Mouse (Mus musculus): ENCODE results near the gene Tmpo. TPM values are rescaled to one million over a fixed set of nuclear protein-coding genes. Genes with fewer than 3 reads are reported as not detected.
A peak's percentile ranks its signal among the peaks of the same experiment; 100 is the strongest.

Tmpo gene
- polyA plus RNA-seq, 2 experiments: 239 to 340 TPM

DNA sequence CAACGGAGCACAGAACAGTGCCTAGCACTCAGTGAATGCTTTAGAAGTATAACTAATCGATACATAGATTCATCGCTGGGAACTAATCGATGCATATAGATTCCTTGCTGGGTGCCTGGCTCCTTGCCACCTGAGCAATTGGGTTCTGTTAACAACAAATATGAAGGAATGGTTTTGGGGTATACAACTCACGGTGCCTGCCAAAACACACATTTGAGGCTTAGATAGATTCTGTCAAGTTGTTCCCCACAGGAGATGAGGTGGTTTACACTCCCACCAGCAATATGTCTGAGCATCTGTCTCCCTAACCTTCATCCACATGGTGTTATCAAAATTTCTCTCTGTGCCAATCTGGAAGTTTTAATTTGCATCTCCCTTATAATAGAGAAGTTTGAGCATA, 10.7 kb upstream of the Tmpo start:
- H3K9ac ChIP-seq (ENCODE audit: low read depth, low read length, severe bottlenecking): no peak overlapping the region
- DNase-seq (ENCODE audit: low spot score) (no peak), ATAC-seq (ENCODE audit: low FRiP score, low read depth) (no peak)
- TF ChIP-seq POLR2A (IDR thresholded peaks at IDR 0.05; ENCODE audit: borderline replicate concordance, extremely low read depth, insufficient read depth, insufficient read length): no peak
- no peak overlapping the region for H3K27ac ChIP-seq (replicated peaks; ENCODE audit: low read depth, low read length)
- H3K4me1 ChIP-seq (ENCODE audit: control insufficient read depth, insufficient read depth, low read length): peaks cover 5% of the 10 kb centered on the region; the same call in 1 of the 2 replicates
- no peaks in the 10 kb centered on the region for H3K9me3 ChIP-seq (ENCODE audit: control insufficient read depth, low read length)
- 92% methylated on average over 5 of the region's 5 CpGs for WGBS
- no peak overlapping the region for H3K4me2 ChIP-seq (replicated peaks; ENCODE audit: low read depth, low read length, severe bottlenecking)
- H3K27me3 ChIP-seq (ENCODE audit: control insufficient read depth, insufficient read depth, low read length): no peaks in the 10 kb centered on the region
- no peaks in the 10 kb centered on the region for H3K36me3 ChIP-seq (ENCODE audit: control insufficient read depth, insufficient read depth, low read length)
- no peak overlapping the region for H3K4me3 ChIP-seq (replicated peaks; ENCODE audit: low read length)

DNA sequence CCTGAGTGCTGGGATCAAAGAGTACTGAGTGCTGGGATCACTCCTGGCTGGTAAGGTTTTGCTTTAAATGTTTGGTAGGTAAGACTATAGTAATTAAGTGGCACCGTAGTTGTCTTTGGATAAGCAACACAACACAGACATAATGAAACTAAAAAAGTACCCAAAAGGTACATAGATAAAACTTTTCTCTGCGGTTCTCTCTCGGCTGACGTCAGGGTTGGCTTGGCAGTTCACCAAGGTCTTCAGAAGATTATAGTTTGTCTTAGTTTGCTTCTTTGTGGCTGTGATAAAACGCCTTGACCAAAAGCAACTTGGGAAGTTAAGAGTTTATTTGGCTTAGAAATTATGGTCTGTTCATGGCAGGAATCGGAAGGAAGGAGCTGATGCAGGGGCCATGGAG, 8.4 kb upstream of the Tmpo start:
- ATAC-seq (ENCODE audit: low FRiP score, low read depth): no peak
- Histone ChIP-seq H3K4me3 (replicated peaks; ENCODE audit: low read length) (no peak overlapping the region), H3K27ac (replicated peaks; ENCODE audit: low read depth, low read length) (no peak overlapping the region), H3K9me3 (ENCODE audit: control insufficient read depth, low read length) (no peaks in the 10 kb centered on the region), H3K9ac (ENCODE audit: low read depth, low read length, severe bottlenecking) (no peak overlapping the region), H3K4me1 (ENCODE audit: control insufficient read depth, insufficient read depth, low read length) (peaks cover 5% of the 10 kb centered on the region; the same call in 1 of the 2 replicates), H3K4me2 (replicated peaks; ENCODE audit: low read depth, low read length, severe bottlenecking) (no peak overlapping the region), H3K36me3 (ENCODE audit: control insufficient read depth, insufficient read depth, low read length) (no peaks in the 10 kb centered on the region), H3K27me3 (ENCODE audit: control insufficient read depth, insufficient read depth, low read length) (no peaks in the 10 kb centered on the region)
- no peak for DNase-seq (ENCODE audit: low spot score)
- WGBS: 93% methylated on average over 6 of the region's 6 CpGs
- TF ChIP-seq POLR2A (IDR thresholded peaks at IDR 0.05; ENCODE audit: borderline replicate concordance, extremely low read depth, insufficient read depth, insufficient read length): no peak

DNA sequence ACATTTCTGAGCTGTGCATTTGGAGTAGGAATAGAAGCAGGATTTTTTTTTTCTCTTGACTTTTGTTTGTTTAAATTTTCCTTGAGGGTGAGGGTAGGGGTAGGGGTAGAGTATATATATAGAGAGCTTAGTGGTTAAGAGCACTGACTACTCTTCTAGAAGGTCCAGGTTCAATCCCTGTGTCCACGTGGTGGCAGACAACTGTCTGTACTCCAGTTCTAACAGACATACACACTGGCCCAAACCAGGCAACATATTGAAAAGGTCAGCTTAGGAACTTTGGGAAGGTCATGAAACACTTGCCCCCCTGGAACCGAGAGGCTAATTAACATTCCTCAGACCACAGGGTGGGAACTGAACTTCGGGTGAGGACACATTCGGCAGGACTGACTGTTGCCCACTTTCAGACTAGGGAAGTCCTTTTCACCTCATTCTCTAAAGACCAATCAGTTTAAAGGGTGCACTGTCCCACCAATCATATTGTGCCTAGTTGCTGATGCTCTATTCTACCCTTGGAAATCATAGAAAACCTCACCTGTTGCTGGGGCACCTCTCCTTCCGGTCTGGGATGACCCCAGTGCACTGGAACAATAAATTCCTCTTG, 7.7 kb upstream of the Tmpo start:
- TF ChIP-seq POLR2A (IDR thresholded peaks at IDR 0.05; ENCODE audit: borderline replicate concordance, extremely low read depth, insufficient read depth, insufficient read length): no peak

DNA sequence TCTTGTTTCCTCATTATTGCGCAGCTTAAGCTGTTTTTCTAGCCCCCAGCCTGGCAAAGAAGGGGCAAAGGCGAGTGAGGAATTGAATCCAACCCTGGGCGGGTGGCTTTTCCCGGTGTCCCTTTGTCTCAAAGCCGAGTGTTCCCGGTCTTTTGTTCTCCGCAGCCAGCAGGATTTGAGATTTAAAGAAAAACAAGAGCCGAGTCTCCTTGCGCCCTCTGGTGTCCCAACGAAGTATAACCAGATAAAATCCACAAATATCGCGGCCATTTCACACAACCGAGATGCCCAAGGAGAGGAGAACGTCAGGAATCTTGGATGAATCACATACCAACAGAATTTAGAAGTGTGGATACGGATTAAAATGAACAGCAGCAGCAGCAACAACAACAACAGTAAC, 6.8 kb upstream of the Tmpo start:
- ATAC-seq (ENCODE audit: low FRiP score, low read depth) (peak; percentile 78; the same call in 1 of the 2 replicates), DNase-seq (ENCODE audit: low spot score) (peak; percentile 88)
- Histone ChIP-seq H3K27ac (replicated peaks; ENCODE audit: low read depth, low read length) (peak overlapping the region; percentile 86), H3K27me3 (ENCODE audit: control insufficient read depth, insufficient read depth, low read length) (no peaks in the 10 kb centered on the region), H3K4me2 (replicated peaks; ENCODE audit: low read depth, low read length, severe bottlenecking) (peak overlapping the region; percentile 52), H3K36me3 (ENCODE audit: control insufficient read depth, insufficient read depth, low read length) (no peaks in the 10 kb centered on the region), H3K9ac (ENCODE audit: low read depth, low read length, severe bottlenecking) (peak overlapping the region; percentile 70), H3K9me3 (ENCODE audit: control insufficient read depth, low read length) (no peaks in the 10 kb centered on the region), H3K4me1 (ENCODE audit: control insufficient read depth, insufficient read depth, low read length) (peaks cover 14% of the 10 kb centered on the region), H3K4me3 (replicated peaks; ENCODE audit: low read length) (peak overlapping the region; percentile 29)
- TF ChIP-seq POLR2A (IDR thresholded peaks at IDR 0.05; ENCODE audit: borderline replicate concordance, extremely low read depth, insufficient read depth, insufficient read length): no peak; the same call in 1 of the 2 replicates
- under 1% methylated on average over 15 of the region's 15 CpGs for WGBS

More for the DNA sequence above, 7.7 kb upstream of the Tmpo start:
- ATAC-seq (ENCODE audit: low FRiP score, low read depth) (no peak), DNase-seq (ENCODE audit: low spot score) (no peak)
- Histone ChIP-seq H3K4me1 (ENCODE audit: control insufficient read depth, insufficient read depth, low read length) (peaks cover 5% of the 10 kb centered on the region; the same call in 1 of the 2 replicates), H3K4me3 (replicated peaks; ENCODE audit: low read length) (no peak overlapping the region), H3K36me3 (ENCODE audit: control insufficient read depth, insufficient read depth, low read length) (no peaks in the 10 kb centered on the region), H3K27me3 (ENCODE audit: control insufficient read depth, insufficient read depth, low read length) (no peaks in the 10 kb centered on the region), H3K4me2 (replicated peaks; ENCODE audit: low read depth, low read length, severe bottlenecking) (no peak overlapping the region), H3K9me3 (ENCODE audit: control insufficient read depth, low read length) (no peaks in the 10 kb centered on the region), H3K9ac (ENCODE audit: low read depth, low read length, severe bottlenecking) (no peak overlapping the region), H3K27ac (replicated peaks; ENCODE audit: low read depth, low read length) (no peak overlapping the region)
- 68% methylated on average over 5 of the region's 5 CpGs for WGBS

DNA sequence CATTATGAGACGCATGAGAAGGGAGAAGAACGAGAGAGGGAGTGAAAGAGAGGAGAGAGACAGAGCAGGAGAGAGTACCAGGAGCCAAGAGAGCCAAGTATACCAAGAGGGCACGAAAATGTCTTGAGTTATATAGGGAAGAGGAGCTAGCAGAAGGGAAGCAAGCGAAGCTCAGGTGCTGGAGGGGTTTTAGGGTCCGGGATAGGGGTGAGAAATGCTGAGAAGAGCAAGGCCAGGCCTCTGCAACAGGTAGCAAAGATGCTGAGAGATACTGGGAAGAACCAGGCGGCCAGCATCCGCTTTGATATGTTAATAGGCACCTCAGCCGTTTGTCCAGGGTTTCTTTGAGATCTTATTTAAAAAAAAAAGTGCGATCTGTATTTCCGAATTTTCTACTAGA, 6.2 kb upstream of the Tmpo start:
- H3K4me3 ChIP-seq (replicated peaks; ENCODE audit: low read length): peak overlapping the region; percentile 29
- TF ChIP-seq POLR2A (IDR thresholded peaks at IDR 0.05; ENCODE audit: borderline replicate concordance, extremely low read depth, insufficient read depth, insufficient read length): no peak
- ATAC-seq (ENCODE audit: low FRiP score, low read depth): 0 out of 2 replicates have a peak, but pooled peaks have one; percentile 24

More for the DNA sequence above, 6.2 kb upstream of the Tmpo start:
- Histone ChIP-seq H3K9ac (ENCODE audit: low read depth, low read length, severe bottlenecking) (peak overlapping the region; percentile 70), H3K36me3 (ENCODE audit: control insufficient read depth, insufficient read depth, low read length) (no peaks in the 10 kb centered on the region), H3K4me2 (replicated peaks; ENCODE audit: low read depth, low read length, severe bottlenecking) (peak overlapping the region; percentile 52), H3K4me1 (ENCODE audit: control insufficient read depth, insufficient read depth, low read length) (peaks cover 16% of the 10 kb centered on the region), H3K27me3 (ENCODE audit: control insufficient read depth, insufficient read depth, low read length) (no peaks in the 10 kb centered on the region), H3K9me3 (ENCODE audit: control insufficient read depth, low read length) (no peaks in the 10 kb centered on the region), H3K27ac (replicated peaks; ENCODE audit: low read depth, low read length) (peak overlapping the region; percentile 86)
- WGBS: 29% methylated on average over 10 of the region's 10 CpGs
- DNase-seq (ENCODE audit: low spot score): no peak

Measured in limb, embryonic 14.5 days (tissue).